Mouse (Mus musculus) midbrain, embryonic 12.5 days (tissue): ENCODE measurements around the gene Ascc3. TPM values are rescaled to one million over a fixed set of nuclear protein-coding genes. Genes with fewer than 3 reads are reported as not detected.

Experiments used
- ATAC-seq: fragments of 200-750 bp; cut with Nextera tagmentation; 2 replicates; pipeline ENCODE4 v1.8.0; 2017; ENCODE audit warnings: low read depth, moderate TSS enrichment, moderate library complexity; ENCODE audit not compliant: low FRiP score
- H3K27ac ChIP-seq: fragments of 300-500 bp; sonication (generic); replicated peaks from 2 replicates; pipeline ENCODE4 v1.5.1; 2016; ENCODE audit warnings: mild to moderate bottlenecking
- H3K27me3 ChIP-seq: fragments of 300-500 bp; sonication (generic); 2 replicates; pipeline ENCODE4 v1.6.1; 2016; ENCODE audit warnings: mild to moderate bottlenecking
- H3K36me3 ChIP-seq: fragments of 300-500 bp; sonication (generic); 2 replicates; pipeline ENCODE4 v1.6.1; 2016
- H3K4me1 ChIP-seq: fragments of 300-500 bp; sonication (generic); 2 replicates; pipeline ENCODE4 v1.6.1; 2016
- H3K4me2 ChIP-seq: fragments of 300-500 bp; sonication (generic); replicated peaks from 2 replicates; pipeline ENCODE4 v1.6.1; 2016; ENCODE audit warnings: mild to moderate bottlenecking, moderate library complexity
- H3K4me3 ChIP-seq: fragments of 300-500 bp; sonication (generic); 2 replicates; pipeline ENCODE4 v1.5.1; 2016; ENCODE audit warnings: mild to moderate bottlenecking
- H3K9ac ChIP-seq: fragments of 300-500 bp; sonication (generic); replicated peaks from 2 replicates; pipeline ENCODE4 v1.6.1; 2016; ENCODE audit warnings: mild to moderate bottlenecking, moderate library complexity
- H3K9me3 ChIP-seq: fragments of 300-500 bp; sonication (generic); 2 replicates; pipeline ENCODE4 v1.6.1; 2016; ENCODE audit warnings: mild to moderate bottlenecking
- WGBS: fragments of 180-500 bp; shearing (Covaris S2); methylation state at CpG from one replicate; pipeline ENCODE4 v1.1.7; 2016; 5-methylcytosine and 5-hydroxymethylcytosine counted together
- polyA plus RNA-seq: library from polyadenylated mRNA; unstranded; fragments of >200 nt; fragmentation: Nextera tagmentation; extraction: Ambion mirVana; gene quantifications from 2 replicates; pipeline ENCODE4 v1.2.1, GENCODE M21; 2016

The Ascc3 gene
- polyA plus RNA-seq, 1 experiment from 2014 or later, result 22.2 TPM

DNA sequence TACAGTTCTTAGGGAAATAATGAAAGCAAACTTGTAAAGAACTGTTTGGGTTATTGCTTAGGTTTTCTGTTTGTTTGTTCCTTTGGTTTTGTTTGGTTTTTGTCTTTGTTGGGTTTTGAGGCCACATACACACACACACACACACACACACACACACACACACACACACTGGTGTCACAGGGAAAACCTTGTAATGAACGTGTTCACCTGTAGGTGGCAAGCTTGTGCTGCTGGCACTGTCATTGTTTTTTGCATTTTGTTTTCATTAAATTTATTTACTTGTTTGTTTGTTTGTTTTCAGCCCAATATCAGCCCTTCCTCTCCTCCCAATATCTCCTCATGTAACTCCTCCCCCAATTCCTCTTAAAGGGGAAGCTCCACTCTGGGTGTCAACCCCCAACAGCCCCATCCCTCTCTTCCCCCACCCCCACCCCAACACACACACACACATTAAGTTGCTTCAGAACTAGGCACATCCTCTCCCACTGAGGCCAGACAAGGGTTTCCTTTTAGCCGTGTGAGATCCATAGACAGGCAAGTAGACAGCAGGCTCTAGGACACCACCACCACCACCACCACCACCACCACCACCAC lies 289.1 kb downstream of the Ascc3 start:
- no peaks in the 10 kb centered on the region for H3K9me3 ChIP-seq
- peak; percentile 60 for ATAC-seq
- no peak overlapping the region for H3K9ac ChIP-seq
- no peaks in the 10 kb centered on the region for H3K36me3 ChIP-seq
- no peak overlapping the region for H3K4me2 ChIP-seq
- WGBS, result 13% methylated on average over 2 of the region's 2 CpGs
- H3K27ac ChIP-seq, result no peak overlapping the region
- H3K27me3 ChIP-seq, result peaks cover 13% of the 10 kb centered on the region; the same call in 1 of the 2 replicates
- H3K4me3 ChIP-seq, result no peak overlapping the region
- no peaks in the 10 kb centered on the region for H3K4me1 ChIP-seq

DNA sequence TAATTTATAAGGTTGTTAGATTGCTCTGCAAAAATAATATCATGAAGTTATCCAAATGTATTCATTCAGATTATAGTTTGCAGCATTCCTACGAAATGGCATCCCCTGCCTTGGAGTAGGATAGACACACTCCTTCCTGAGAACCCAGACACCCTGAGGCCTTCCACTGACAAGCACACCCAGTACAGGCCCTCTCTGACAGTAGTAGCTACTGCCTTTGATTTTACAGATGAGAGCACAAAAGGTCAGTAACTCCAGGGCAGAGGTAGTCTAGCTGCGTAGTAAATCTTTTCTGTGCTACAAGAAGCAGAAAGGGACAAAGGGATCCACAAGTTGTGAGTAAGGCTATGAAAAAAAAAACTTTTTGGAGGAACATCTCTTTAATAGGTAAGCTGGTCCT lies 289.9 kb downstream of the Ascc3 start:
- WGBS, result 75% methylated on average over 2 of the region's 2 CpGs
- Histone ChIP-seq H3K9me3 (no peaks in the 10 kb centered on the region), H3K27me3 (peaks cover 14% of the 10 kb centered on the region; the same call in 1 of the 2 replicates), H3K36me3 (no peaks in the 10 kb centered on the region), H3K27ac (no peak overlapping the region), H3K4me3 (no peak overlapping the region), H3K4me2 (no peak overlapping the region), H3K4me1 (no peaks in the 10 kb centered on the region), H3K9ac (no peak overlapping the region)
- no peak for ATAC-seq

DNA sequence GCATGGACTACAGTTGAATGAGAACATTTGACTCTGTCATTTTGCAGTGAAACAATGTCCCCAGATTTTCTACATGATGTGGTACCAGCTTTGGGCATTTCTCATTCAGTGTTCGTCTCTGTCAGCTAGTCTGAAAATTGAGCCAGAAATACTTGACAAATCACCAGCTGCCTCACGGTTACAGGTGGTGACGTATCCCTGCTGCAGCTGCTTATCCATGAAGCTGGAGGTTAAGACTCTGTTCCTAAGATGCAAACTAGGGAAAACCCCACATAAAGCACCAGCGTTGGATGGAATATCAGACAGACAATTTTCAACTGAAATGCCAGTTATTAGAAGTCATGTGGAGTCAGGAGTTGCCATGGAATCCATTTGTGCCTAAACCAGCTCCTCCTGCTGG lies 293.8 kb downstream of the Ascc3 start:
- Histone ChIP-seq H3K9ac (no peak overlapping the region), H3K4me3 (no peak overlapping the region), H3K4me1 (no peaks in the 10 kb centered on the region), H3K36me3 (no peaks in the 10 kb centered on the region), H3K9me3 (no peaks in the 10 kb centered on the region), H3K4me2 (no peak overlapping the region), H3K27ac (no peak overlapping the region), H3K27me3 (peaks cover 47% of the 10 kb centered on the region)
- WGBS, result 68% methylated on average over 4 of the region's 4 CpGs
- ATAC-seq, result no peak

- Histone ChIP-seq H3K9me3 (no peaks in the 10 kb centered on the region), H3K27me3 (peaks cover 83% of the 10 kb centered on the region), H3K9ac (no peak overlapping the region), H3K4me1 (peaks cover 21% of the 10 kb centered on the region), H3K4me3 (no peak overlapping the region), H3K36me3 (no peaks in the 10 kb centered on the region), H3K27ac (no peak overlapping the region), H3K4me2 (no peak overlapping the region)
- WGBS, result 7% methylated on average over 6 of the region's 6 CpGs
- no peak for ATAC-seq
Observed at GRCm38 (mm10) chr10:50890621-50891020, 298.2 kb downstream of the Ascc3 start.

DNA sequence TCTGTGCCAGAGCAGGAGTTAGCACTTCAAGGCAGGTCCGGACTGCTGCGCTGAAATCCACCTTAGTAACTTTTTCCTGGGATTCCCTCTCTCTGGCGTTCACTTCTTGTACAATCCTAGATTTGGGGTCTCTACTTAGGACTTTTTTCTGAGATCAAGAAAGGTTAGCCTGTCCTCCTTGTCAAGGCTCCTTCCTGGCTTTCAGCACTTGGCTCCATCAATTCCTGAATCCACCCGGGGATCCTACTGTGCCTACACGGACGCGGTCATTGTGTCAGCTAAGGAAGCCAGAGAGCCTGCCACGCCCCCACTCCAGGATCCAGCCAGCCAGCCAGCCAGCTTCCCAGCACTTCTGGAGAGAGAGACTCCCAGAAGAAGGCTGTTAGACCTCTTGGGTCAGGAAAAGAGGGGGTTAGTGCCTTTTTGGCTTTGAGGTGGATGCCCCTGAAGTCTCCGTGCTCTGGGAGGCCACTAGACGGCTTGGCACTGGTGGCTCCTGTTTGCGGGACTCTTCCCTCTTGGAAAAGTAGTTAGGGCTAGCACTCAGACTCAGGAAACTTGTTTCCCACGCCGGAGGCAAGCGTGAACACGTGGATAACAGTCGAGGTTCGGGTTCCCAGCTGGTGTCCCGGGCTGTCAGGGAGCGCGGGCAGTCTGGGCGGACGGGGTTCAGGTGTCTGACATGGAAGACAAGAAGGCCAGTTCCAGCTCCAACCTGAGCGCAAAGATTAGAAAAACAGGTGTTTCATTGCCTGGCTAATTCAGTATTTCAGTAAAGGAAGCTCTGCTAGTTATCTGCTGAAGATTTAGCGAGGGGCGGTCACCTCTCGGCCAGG lies 299.6 kb downstream of the Ascc3 start:
- under 1% methylated on average over 26 of the region's 26 CpGs for WGBS
- Histone ChIP-seq H3K4me3 (peak overlapping the region; percentile 19; the same call in 1 of the 2 replicates), H3K27me3 (peaks cover 86% of the 10 kb centered on the region), H3K36me3 (no peaks in the 10 kb centered on the region), H3K4me2 (peak overlapping the region; percentile 33), H3K9ac (no peak overlapping the region), H3K9me3 (no peaks in the 10 kb centered on the region), H3K4me1 (peaks cover 21% of the 10 kb centered on the region), H3K27ac (no peak overlapping the region)
- no peak for ATAC-seq

DNA sequence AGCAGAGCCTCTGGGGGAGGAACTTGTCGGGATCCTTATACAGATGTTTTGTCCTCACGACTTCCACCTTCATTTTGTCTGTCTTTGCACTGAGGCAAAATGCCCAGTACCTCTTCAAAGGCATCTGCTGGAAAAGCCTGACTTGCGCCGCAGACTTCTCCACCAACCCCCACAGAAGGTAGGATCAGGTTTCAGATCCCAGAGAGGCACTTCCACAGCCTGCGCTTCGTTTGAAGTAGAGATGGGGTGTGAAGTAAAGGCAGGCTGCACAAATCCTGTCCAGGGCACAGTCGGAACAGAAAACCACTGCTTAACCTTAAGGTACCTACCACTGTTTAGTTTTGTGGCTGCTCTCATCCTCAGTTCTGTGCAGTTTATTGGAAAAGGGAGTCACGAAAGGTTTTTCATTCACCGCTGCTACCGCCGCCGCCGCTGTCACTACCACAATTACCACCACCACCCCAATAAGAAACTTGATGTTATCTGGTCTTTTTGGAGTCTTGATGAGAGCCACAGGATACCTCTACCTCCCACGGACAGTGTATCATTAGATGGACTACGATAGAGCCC lies 300.4 kb downstream of the Ascc3 start:
- no peaks in the 10 kb centered on the region for H3K9me3 ChIP-seq
- no peak overlapping the region for H3K9ac ChIP-seq
- ATAC-seq, result no peak
- no peak overlapping the region for H3K27ac ChIP-seq
- H3K36me3 ChIP-seq, result no peaks in the 10 kb centered on the region
- peak overlapping the region; percentile 33 for H3K4me2 ChIP-seq
- H3K4me3 ChIP-seq, result peak overlapping the region; percentile 19
- H3K4me1 ChIP-seq, result peaks cover 21% of the 10 kb centered on the region
- under 1% methylated on average over 15 of the region's 15 CpGs for whole genome bisulfite sequencing
- peaks cover 86% of the 10 kb centered on the region for H3K27me3 ChIP-seq

GRCm38 (mm10) chr10:50893546-50893945 lies 301.1 kb downstream of the Ascc3 start:
- no peak overlapping the region for H3K9ac ChIP-seq
- H3K27me3 ChIP-seq, result peaks cover 85% of the 10 kb centered on the region
- H3K36me3 ChIP-seq, result no peaks in the 10 kb centered on the region
- no peaks in the 10 kb centered on the region for H3K9me3 ChIP-seq
- H3K4me1 ChIP-seq, result peaks cover 21% of the 10 kb centered on the region
- 0 out of 2 replicates have a peak overlapping the region, but pooled peaks have one; percentile 49 for H3K4me3 ChIP-seq
- WGBS, result 2% methylated on average over 10 of the region's 10 CpGs
- ATAC-seq, result no peak
- peak overlapping the region; percentile 86; the same call in 1 of the 2 replicates for H3K4me2 ChIP-seq
- H3K27ac ChIP-seq, result no peak overlapping the region

GRCm38 (mm10) chr10:50894170-50894991 lies 301.9 kb downstream of the Ascc3 start, which contains the start of gene Sim1:
Gene Sim1, plus strand, starts transcription at chr10:50894754.
- H3K36me3 ChIP-seq, result no peaks in the 10 kb centered on the region
- H3K9ac ChIP-seq, result peak within 1 kb of the TSS; percentile 24; the same call in 1 of the 2 replicates
- H3K4me3 ChIP-seq, result peak within 1 kb of the TSS; percentile 49
- H3K27ac ChIP-seq, result peak within 1 kb of the TSS; percentile 22; the same call in 1 of the 2 replicates
- WGBS, result under 1% methylated on average over 61 of the region's 62 CpGs
- peaks cover 81% of the 10 kb centered on the region for H3K27me3 ChIP-seq
- peak within 1 kb of the TSS; percentile 86 for H3K4me2 ChIP-seq
- peaks cover 21% of the 10 kb centered on the region for H3K4me1 ChIP-seq
- peak; percentile 98 for ATAC-seq
- no peaks in the 10 kb centered on the region for H3K9me3 ChIP-seq

DNA sequence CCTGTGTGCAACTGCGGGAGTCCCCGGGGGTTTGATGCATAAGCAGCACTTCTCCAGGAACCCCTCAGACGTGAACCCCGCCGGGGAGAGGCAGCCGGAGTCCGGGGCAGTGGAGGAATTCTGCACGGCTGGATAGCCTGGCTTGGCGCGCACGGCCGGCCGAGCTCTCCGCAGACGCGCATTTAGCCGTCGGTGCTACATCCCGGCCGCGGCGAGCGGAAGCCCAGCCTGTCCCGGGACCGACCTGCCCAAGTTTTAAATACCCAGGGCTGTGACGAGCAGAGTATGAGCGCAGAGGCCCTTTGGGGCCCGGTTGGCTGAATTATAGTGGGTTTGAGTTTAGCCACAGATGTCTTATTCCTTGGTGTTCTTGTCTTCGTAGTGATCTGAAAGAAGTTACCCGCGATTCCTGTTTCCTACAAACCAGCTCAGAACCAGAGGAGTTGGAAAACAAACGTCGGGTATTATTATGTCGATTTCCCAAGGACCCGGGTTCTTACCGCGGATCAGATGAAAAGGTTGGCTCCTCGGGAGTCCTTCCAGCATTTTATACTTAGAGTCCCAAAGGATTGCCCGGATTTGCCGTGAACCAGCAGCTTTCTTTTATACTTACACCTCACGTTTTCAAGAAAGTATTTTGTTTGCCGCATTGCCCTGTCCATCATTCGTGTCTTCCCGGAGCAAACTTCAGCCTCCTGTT lies 302.8 kb downstream of the Ascc3 start:
- peak overlapping the region; percentile 49 for H3K4me3 ChIP-seq
- H3K4me1 ChIP-seq, result peaks cover 21% of the 10 kb centered on the region
- no peaks in the 10 kb centered on the region for H3K9me3 ChIP-seq
- H3K4me2 ChIP-seq, result peak overlapping the region; percentile 86
- no peaks in the 10 kb centered on the region for H3K36me3 ChIP-seq
- H3K27me3 ChIP-seq, result peaks cover 77% of the 10 kb centered on the region
- WGBS, result under 1% methylated on average over 44 of the region's 44 CpGs
- H3K27ac ChIP-seq, result peak overlapping the region; percentile 22; the same call in 1 of the 2 replicates
- ATAC-seq, result peak; percentile 8
- peak overlapping the region; percentile 24; the same call in 1 of the 2 replicates for H3K9ac ChIP-seq

DNA sequence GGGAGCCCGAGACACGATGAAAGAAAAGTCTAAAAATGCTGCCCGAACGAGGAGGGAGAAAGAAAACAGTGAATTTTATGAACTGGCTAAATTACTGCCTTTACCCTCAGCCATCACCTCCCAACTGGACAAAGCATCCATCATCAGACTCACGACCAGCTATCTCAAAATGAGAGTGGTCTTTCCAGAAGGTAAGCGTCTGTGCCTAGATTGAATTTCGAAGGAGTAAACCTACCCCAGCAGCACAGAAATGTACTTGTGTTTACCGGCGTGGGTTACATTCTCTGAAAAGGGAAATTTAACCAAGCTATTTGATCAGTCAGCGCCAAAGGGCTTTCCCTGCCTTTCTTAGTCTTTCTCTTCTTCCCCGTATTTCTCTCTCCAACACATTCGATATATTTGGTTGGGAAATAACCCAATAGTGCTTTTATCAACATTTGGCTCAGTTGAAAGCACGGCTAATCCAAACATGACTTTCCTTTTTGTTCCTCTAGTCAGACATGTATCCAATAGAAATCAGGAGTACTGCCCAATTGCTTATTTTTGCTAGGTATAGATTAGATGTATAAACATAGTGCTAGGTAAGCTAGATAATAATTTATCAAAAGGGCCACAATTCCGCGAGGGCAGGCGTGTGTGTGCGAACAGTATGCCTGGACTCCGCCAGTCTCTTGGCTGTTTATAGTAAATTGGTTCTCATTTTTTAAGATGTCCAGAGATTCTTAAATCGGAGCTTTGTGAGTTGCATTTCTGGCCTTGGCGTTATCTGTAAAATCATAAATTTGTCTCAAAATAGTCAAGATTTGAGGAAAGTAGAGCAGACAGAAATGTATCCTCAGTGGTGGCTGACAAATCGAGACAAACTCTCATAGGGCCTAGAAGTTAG lies 303.7 kb downstream of the Ascc3 start:
- H3K4me3 ChIP-seq, result peak overlapping the region; percentile 49
- H3K27me3 ChIP-seq, result peaks cover 78% of the 10 kb centered on the region
- peak overlapping the region; percentile 24; the same call in 1 of the 2 replicates for H3K9ac ChIP-seq
- H3K9me3 ChIP-seq, result no peaks in the 10 kb centered on the region
- no peaks in the 10 kb centered on the region for H3K36me3 ChIP-seq
- no peak overlapping the region; the same call in 1 of the 2 replicates for H3K4me2 ChIP-seq
- no peak overlapping the region for H3K27ac ChIP-seq
- peaks cover 28% of the 10 kb centered on the region for H3K4me1 ChIP-seq
- ATAC-seq, result no peak
- 3% methylated on average over 21 of the region's 21 CpGs for WGBS
